Mouse (Mus musculus) heart, adult 2 months (tissue): ENCODE measurements around the gene Ttc7. TPM values are rescaled to one million over a fixed set of nuclear protein-coding genes. Genes with fewer than 3 reads are reported as not detected.

Source experiments
- DNase-seq, 2 experiments: peaks; one replicate each; pipeline ENCODE4 v3.0.0; 2021
- H3K27ac ChIP-seq: fragments of 200-600 bp; 2 replicates; pipeline ENCODE4 v1.8.1; 2022
- H3K27me3 ChIP-seq: fragments of 200-500 bp; 2 replicates; pipeline ENCODE4 v1.6.1; 2012; ENCODE audit warnings: mild to moderate bottlenecking, low read length, inconsistent platforms, mixed read lengths; ENCODE audit not compliant: control insufficient read depth, insufficient read depth
- H3K36me3 ChIP-seq: fragments of 200-500 bp; 2 replicates; pipeline ENCODE4 v1.6.1; 2012; ENCODE audit warnings: low read length, inconsistent platforms; ENCODE audit not compliant: control insufficient read depth, insufficient read depth
- H3K4me1 ChIP-seq: fragments of 200-500 bp; 2 replicates; pipeline ENCODE4 v1.6.1; 2011; ENCODE audit warnings: low read length; ENCODE audit not compliant: control insufficient read depth, insufficient read depth
- H3K4me3 ChIP-seq: fragments of 200-600 bp; 2 replicates; pipeline ENCODE4 v1.8.1; 2022
- H3K79me2 ChIP-seq: fragments of 200-500 bp; replicated peaks from 2 replicates; pipeline ENCODE4 v1.6.1; 2012; ENCODE audit warnings: mild to moderate bottlenecking, inconsistent platforms, low read length, moderate library complexity, mixed read lengths; ENCODE audit not compliant: control insufficient read depth, insufficient read depth
- H3K9ac ChIP-seq: fragments of 200-500 bp; 2 replicates; pipeline ENCODE4 v1.6.1; 2012; ENCODE audit warnings: low read depth, mild to moderate bottlenecking, control low read depth, inconsistent platforms, low read length, mixed read lengths
- CTCF ChIP-seq: fragments of 200-600 bp; IDR thresholded peaks from 2 replicates; pipeline ENCODE4 v1.8.1; 2022; ENCODE audit warnings: antibody characterized with exemption, mild to moderate bottlenecking, moderate library complexity
- EP300 ChIP-seq: fragments of 200-500 bp; IDR thresholded peaks from 2 replicates; pipeline ENCODE4 v1.6.1; 2011; ENCODE audit warnings: low read depth, low read length, control low read depth; ENCODE audit not compliant: insufficient read depth
- POLR2A ChIP-seq: fragments of 200-500 bp; IDR thresholded peaks from 2 replicates; pipeline ENCODE4 v1.6.1; 2011; ENCODE audit warnings: mild to moderate bottlenecking, low read depth, low read length, control low read depth; ENCODE audit not compliant: insufficient read depth
- WGBS: fragments of 180-500 bp; shearing (Covaris S2); methylation state at CpG from one replicate; pipeline ENCODE4 v1.1.7; 2018; 5-methylcytosine and 5-hydroxymethylcytosine counted together
- intact Hi-C: fragments of 180-260 bp; cut with DNase I; formaldehyde crosslinking; loops from one replicate; pipeline ENCODE4 v1.15.1; 2025
- long read RNA-seq: library from polyadenylated mRNA; stranded (forward); transcript quantifications from one replicate; pipeline ENCODE4 v2.0.0, GENCODE M21; 2021
- polyA plus RNA-seq: library from polyadenylated mRNA; depleted of rRNA; stranded (reverse); fragments of >200 nt; gene quantifications from 2 replicates; pipeline ENCODE4 v1.2.3, GENCODE M21; 2012; rRNA removed
- total RNA-seq, 2 experiments: library from RNA; stranded (reverse); gene quantifications; 2 replicates each; pipeline ENCODE4 v1.2.3; 2021

Gene Ttc7
- total RNA-seq (10 to 100 TPM; 20.9 to 23.2 TPM), polyA plus RNA-seq (21.3 and 28.8 TPM in 2 replicates)
- long read RNA-seq, full-length matches to known transcripts = 2 of 14 reads
- long read RNA-seq, partial matches to known transcripts = 1 of 14 reads
- long read RNA-seq, other reads (novel, unspliced or antisense) = 11 of 14 reads

DNA sequence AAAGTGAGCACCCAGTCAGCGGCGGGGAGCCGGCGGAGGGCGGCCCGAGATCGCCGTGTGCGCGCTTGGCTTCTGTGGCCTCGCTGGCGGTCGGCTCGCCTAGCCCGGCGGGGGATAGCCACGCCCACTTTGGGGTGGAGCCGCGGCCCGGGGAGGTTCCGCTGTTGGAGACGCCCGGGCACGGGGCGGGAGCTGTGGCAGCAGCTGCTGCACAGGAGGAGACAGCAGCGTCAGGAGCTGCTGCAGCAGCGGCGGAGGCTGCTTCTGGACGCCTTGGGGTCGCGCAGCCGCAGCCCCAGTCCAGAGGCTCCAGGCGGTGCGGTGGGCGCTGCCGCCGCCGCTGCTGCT, at the start of gene Ttc7:
Gene Ttc7 (plus strand): TSS at position 181 of the 348 bp plus-strand sequence.
- Histone ChIP-seq H3K27me3 (no peaks in the 10 kb centered on the region), H3K4me3 (peak within 1 kb of the TSS; percentile 76), H3K36me3 (no peaks in the 10 kb centered on the region), H3K27ac (peak within 1 kb of the TSS; percentile 97), H3K4me1 (peaks cover 2% of the 10 kb centered on the region; the same call in 1 of the 2 replicates), H3K9ac (peak within 1 kb of the TSS; percentile 96), H3K79me2 (no peaks in the 10 kb centered on the region)
- no peak for TF ChIP-seq EP300
- peak; percentile 81 for TF ChIP-seq POLR2A
- peak; percentile 99 for DNase-seq
- intact Hi-C loops = loop anchor here (2.0 to 10.0 kb wide), 2 partner anchors 30 to 1138 kb away; partner anchors contain the start of gene Srbd1
- under 1% methylated on average over 35 of the region's 38 CpGs for WGBS

DNA sequence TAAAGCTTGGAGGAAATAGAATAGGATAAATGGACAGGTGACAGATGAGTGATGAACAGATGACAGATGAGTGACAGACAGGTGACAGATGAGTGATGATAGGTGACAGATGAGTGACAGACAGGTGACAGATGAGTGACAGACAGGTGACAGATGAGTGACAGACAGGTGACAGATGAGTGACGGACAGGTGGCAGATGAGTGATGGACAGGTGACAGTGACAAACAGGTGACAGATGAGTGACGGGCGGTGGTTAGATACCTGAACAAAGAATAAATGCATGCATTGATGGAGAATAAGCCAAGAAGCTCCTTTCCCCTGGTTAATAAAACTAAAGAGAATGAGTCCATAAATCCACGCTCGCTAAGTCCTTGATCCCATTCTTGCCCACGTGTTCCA, 47.7 kb upstream of the Ttc7 start:
- WGBS = 94% methylated on average over 6 of the region's 6 CpGs
- Histone ChIP-seq H3K27ac (no peak overlapping the region), H3K4me3 (no peak overlapping the region), H3K79me2 (no peaks in the 10 kb centered on the region), H3K4me1 (no peaks in the 10 kb centered on the region), H3K9ac (no peak overlapping the region), H3K36me3 (no peaks in the 10 kb centered on the region), H3K27me3 (no peaks in the 10 kb centered on the region)
- no peak for DNase-seq
- no peak for TF ChIP-seq CTCF
- TF ChIP-seq POLR2A = no peak
- TF ChIP-seq EP300 = no peak
- intact Hi-C loops = no loop called here

DNA sequence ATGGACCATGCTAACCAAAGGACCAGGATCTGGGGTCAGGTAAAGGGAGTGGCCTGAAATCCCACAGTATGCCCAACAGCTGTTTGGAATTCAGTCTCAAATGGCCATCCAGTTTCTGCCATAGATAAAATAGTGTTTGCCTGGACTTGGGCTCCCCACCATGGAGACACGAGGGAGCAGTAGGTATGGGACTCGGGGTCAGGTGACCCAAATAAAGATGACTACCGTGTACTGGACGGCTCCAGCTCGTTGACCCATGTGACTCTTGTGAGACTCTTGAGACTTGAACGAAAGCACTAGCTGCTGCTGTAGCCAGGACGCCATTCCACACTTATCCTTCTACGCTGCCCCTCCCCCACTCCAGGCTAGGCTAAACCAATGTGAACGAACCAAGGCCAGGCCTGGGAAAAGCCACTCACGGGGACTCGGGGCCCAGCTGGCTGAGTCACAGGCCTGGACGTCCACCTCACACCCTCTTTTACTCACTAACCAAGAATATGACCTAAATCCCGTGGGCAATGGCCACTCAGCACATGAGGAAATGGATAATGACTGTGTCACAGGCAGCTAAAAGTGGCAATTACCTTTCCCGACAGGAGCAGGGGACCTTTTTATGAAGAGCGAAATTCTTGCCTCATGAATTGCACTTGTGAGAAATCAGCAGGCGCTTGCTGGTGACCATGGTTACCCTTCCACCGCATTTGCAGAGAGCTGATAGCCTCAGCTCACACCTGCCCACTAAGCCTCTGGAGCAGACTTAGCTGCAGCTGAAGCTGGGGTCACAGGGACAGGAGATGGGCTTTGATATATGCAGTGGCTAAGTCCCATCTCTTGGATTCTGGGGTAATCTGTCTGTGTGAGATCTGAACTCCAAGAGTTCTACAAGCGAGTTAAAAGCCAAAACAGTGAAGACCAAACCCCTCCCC, 45.7 kb upstream of the Ttc7 start:
- Histone ChIP-seq H3K27ac (no peak overlapping the region), H3K4me1 (no peaks in the 10 kb centered on the region), H3K9ac (no peak overlapping the region), H3K36me3 (no peaks in the 10 kb centered on the region), H3K79me2 (no peaks in the 10 kb centered on the region), H3K4me3 (no peak overlapping the region), H3K27me3 (no peaks in the 10 kb centered on the region)
- DNase-seq = no peak
- intact Hi-C loops = no loop called here
- WGBS = 46% methylated on average over 18 of the region's 18 CpGs
- TF ChIP-seq CTCF = no peak
- no peak for TF ChIP-seq EP300
- TF ChIP-seq POLR2A = no peak

DNA sequence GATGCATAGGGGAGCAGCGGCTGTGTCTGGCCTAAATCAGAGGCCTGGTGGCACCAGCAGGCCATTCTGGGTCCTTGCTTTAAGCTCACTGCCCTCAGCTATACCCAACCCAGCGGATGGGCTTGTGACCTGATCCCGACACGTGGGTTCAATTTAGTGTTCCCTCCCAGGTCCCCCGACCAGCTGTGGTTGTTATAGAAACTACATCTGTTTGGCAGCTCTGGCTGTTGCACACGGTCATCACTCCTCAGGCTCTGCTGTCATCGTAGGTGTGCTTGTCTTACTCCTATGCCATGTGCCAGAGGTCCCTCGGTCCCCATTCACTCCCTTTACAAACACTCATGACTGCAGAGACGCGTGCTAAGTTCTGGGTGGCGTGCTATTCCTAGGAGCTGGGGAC, 44.9 kb upstream of the Ttc7 start:
- DNase-seq = no peak
- no peak overlapping the region for H3K4me3 ChIP-seq
- H3K79me2 ChIP-seq = no peaks in the 10 kb centered on the region
- H3K4me1 ChIP-seq = no peaks in the 10 kb centered on the region
- WGBS = 91% methylated on average over 11 of the region's 11 CpGs
- H3K9ac ChIP-seq = no peak overlapping the region
- no peak overlapping the region for H3K27ac ChIP-seq
- no peak for TF ChIP-seq EP300
- TF ChIP-seq CTCF = no peak
- TF ChIP-seq POLR2A = no peak
- intact Hi-C loops = no loop called here
- H3K27me3 ChIP-seq = no peaks in the 10 kb centered on the region
- no peaks in the 10 kb centered on the region for H3K36me3 ChIP-seq

DNA sequence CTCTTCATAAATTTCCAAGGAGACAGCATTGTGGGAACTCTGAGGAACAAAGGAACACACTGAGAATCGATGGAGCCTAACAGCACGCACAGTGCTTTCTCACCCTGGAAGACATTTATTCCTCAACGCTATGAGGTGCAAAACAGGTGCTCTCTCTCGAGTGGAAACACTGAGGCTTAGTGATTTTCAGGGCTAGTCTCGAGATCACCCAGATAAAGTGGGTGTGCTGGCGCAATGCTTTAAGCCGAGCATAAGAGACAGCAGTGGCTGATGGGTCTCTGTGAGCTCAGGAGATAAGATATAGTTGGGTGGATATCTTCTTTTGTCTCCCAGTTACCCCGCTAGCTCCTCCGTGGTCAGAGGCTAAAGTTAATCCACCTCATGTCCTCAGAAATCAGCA, 36.6 kb upstream of the Ttc7 start:
- Histone ChIP-seq H3K4me1 (peaks cover 5% of the 10 kb centered on the region), H3K9ac (no peak overlapping the region), H3K36me3 (no peaks in the 10 kb centered on the region), H3K27ac (peak overlapping the region; percentile 59; the same call in 1 of the 2 replicates), H3K27me3 (no peaks in the 10 kb centered on the region), H3K4me3 (no peak overlapping the region), H3K79me2 (no peaks in the 10 kb centered on the region)
- WGBS = 82% methylated on average over 9 of the region's 9 CpGs
- intact Hi-C loops = loop anchor here (5.0 to 10.0 kb wide), 2 partner anchors 44 to 761 kb away; no protein-coding TSS in a partner anchor
- TF ChIP-seq CTCF (no peak), POLR2A (no peak), EP300 (no peak)
- no peak for DNase-seq

DNA sequence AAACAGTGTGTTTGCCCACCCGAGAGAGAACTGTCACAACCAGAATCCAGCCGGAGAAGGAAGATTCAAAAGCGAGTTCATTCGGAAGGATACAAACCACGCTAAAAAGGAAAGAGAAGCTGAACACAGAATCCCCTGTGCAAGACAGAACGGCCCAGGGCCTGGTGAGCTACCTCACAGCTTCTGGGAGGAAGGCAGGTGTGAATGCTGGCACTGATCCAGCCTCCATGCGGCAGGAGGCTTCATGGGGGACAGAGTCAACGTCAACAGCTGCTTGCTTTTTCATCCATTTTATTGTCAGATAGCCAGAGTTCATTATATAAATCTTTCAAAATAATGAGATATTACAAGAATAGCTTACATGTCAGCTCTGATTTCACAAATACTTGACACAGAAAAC, 28.3 kb upstream of the Ttc7 start:
- no peaks in the 10 kb centered on the region for H3K36me3 ChIP-seq
- no peak for DNase-seq
- no peak overlapping the region for H3K27ac ChIP-seq

More for the DNA sequence above, 28.3 kb upstream of the Ttc7 start:
- Histone ChIP-seq H3K4me3 (no peak overlapping the region), H3K4me1 (no peaks in the 10 kb centered on the region), H3K79me2 (no peaks in the 10 kb centered on the region), H3K9ac (no peak overlapping the region), H3K27me3 (no peaks in the 10 kb centered on the region)
- WGBS = 73% methylated on average over 8 of the region's 8 CpGs
- intact Hi-C loops = no loop called here
- TF ChIP-seq EP300 (no peak), POLR2A (no peak), CTCF (no peak)
